Mouse (Mus musculus) liver, postnatal 0 days (tissue): ENCODE measurements around the gene Dnmt3c.

Experiments used
- CTCF ChIP-seq: sonication (generic); IDR thresholded peaks from 2 replicates; pipeline ENCODE4 v1.5.1; 2016; ENCODE audit warnings: antibody characterized with exemption, low read depth
- EP300 ChIP-seq: IDR thresholded peaks from 2 replicates; pipeline ENCODE4 v1.6.1; 2016; ENCODE audit warnings: antibody characterized with exemption, low read depth, mild to moderate bottlenecking

- TF ChIP-seq CTCF (no peak), EP300 (peak; percentile 55; the same call in 1 of the 2 replicates)
Observed at GRCm38 (mm10) chr2:153724424-153724823, 28.0 kb downstream of the Dnmt3c start.
